Mouse (Mus musculus): ENCODE results near the gene Gna12. TPM values are rescaled to one million over a fixed set of nuclear protein-coding genes. Genes with fewer than 3 reads are reported as not detected.

Gene Gna12
- polyA plus RNA-seq, 1 experiment from 2014 or later: 11.0 TPM

DNA sequence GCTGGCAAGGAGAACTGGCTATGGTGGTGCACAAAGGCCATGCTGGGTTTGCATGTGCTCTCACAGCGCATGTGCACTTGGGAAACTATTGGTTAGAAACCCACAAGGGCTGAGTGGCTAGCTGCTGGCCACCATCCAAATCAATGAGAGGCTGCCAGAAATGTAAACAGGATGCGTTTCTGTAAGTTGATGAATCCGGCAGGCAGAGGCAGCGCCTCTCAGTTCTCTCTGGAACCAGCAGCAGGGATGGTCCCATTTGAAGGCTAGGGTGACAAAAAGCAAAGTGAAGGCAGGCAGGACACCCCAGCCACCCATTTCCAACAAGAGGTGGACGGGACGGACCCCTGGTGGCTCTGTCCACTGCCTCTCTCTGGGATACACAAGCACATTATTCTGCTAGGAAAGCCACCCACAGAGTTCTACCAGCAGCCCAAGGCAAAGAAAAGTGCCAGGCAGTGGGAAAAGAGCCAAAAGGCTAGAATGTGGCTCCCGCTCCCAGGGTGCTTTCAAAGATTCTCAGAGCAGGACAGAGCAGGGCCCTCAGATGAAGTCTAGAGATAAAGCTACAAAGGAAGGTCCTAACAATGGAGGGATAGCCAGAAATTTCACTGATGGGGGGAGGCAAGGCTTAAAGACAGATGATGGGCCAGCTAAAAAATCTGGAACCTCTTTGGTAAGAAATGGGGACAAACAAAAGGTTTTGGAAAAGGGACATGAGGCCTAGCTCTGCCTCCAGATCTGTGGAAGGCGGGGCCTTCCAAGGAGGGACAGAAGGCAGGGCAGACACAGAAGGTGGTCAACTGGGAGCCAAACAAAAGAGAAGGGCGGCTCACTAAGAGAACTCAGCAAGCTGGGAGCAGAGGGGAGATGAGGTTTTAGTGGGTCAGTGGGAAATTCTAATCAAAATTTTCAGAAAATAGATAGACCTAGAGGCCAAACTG, 39.0 kb downstream of the Gna12 start:
- H3K4me2 ChIP-seq: peak overlapping the region; percentile 34

DNA sequence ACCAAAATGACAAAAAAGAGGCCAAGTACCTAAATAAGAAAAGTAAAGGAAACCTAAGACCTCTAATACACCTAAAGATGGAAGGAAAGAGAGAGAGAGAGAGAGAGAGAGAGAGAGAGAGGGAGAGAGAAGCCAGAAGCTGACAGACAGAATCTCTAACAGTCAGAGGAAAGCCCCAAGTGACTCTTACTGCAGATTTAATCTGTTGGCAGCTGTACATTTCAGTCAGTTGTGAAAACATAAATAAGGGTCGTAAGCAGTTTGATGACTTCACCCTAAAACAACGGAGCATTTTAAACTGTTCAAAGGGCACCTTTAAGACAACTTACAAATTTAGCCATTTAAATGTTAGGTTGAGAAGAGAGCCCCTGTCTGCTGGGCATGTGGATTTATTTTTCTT, 39.8 kb downstream of the Gna12 start:
- 67% methylated on average over 2 of the region's 2 CpGs for WGBS
- ATAC-seq: no peak

More for the DNA sequence above, 39.0 kb downstream of the Gna12 start:
- Histone ChIP-seq H3K27ac (peak overlapping the region; percentile 93), H3K4me3 (no peak overlapping the region), H3K9ac (no peak overlapping the region; the same call in 1 of the 2 replicates), H3K4me1 (peaks cover 52% of the 10 kb centered on the region), H3K9me3 (replicated peaks) (no peaks in the 10 kb centered on the region), H3K27me3 (no peaks in the 10 kb centered on the region), H3K36me3 (ENCODE audit: poor library complexity, severe bottlenecking) (no peaks in the 10 kb centered on the region; the same call in 1 of the 2 replicates)
- peak; percentile 88 for ATAC-seq
- 15% methylated on average over 9 of the region's 9 CpGs for WGBS

DNA sequence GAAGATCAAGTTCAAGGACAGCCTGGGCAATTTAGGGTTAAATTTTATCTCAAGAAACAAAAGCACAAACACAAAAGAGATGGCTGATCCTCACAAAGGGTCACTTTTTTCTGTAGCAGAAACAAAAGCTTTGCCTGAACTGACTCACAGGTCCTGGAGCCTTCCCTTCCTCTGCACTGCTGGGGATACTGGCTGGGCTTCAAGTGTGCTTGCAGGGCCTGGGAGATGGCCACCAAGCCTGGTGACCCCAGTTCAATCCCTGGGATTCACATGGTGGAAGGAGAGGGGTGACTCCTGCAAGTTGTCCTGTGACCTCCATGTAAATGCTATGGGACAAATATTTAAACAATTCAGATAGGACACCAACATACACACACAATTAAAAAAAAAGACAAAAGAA, 40.7 kb downstream of the Gna12 start:
- no peak overlapping the region for H3K4me3 ChIP-seq
- H3K9me3 ChIP-seq (replicated peaks): no peaks in the 10 kb centered on the region
- no peak overlapping the region for H3K9ac ChIP-seq
- no peak for ATAC-seq
- H3K27ac ChIP-seq: no peak overlapping the region
- H3K4me2 ChIP-seq: no peak overlapping the region
- peaks cover 45% of the 10 kb centered on the region for H3K4me1 ChIP-seq
- H3K36me3 ChIP-seq (ENCODE audit: poor library complexity, severe bottlenecking): peaks cover 10% of the 10 kb centered on the region
- no peaks in the 10 kb centered on the region for H3K27me3 ChIP-seq

More for the DNA sequence above, 39.8 kb downstream of the Gna12 start:
- Histone ChIP-seq H3K9ac (no peak overlapping the region), H3K36me3 (ENCODE audit: poor library complexity, severe bottlenecking) (peaks cover 2% of the 10 kb centered on the region; the same call in 1 of the 2 replicates), H3K27me3 (no peaks in the 10 kb centered on the region), H3K4me3 (no peak overlapping the region), H3K4me1 (peaks cover 52% of the 10 kb centered on the region), H3K9me3 (replicated peaks) (no peaks in the 10 kb centered on the region), H3K27ac (peak overlapping the region; percentile 93), H3K4me2 (peak overlapping the region; percentile 34; the same call in 1 of the 2 replicates)

DNA sequence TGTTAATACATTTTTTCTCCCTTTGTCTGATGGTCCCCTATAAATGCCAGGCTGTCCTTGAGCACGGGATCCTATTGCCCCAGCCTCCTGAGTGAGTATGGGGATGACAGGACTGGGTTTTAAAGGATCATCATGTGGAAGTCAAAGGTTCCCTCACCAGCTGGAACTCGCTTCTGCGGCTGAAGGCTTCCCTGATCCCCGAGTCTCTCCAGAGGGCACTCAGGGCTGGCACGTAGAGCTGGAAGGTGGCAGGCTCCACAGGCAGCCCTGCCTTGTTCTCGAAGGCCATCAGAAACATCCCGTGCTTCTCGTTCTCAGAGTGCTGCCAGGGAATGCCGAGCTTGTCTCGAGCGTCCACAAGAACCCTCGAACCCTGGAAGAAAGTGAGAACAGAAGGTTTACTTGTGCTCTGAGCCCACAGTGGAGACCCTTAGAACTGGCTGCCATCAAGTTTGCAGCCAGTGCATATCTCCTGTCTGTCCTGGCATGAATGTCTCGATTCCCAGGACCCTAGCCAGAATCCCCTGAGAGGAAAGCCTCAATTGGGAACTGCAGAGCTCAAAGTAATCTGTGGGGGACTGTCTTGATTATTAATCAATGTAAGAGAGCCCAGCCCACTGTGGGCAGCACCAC, 44.9 kb downstream of the Gna12 start:
- Histone ChIP-seq H3K4me1 (peaks cover 16% of the 10 kb centered on the region), H3K4me3 (no peak overlapping the region), H3K9ac (no peak overlapping the region), H3K36me3 (ENCODE audit: poor library complexity, severe bottlenecking) (peaks cover 46% of the 10 kb centered on the region), H3K27ac (no peak overlapping the region), H3K4me2 (no peak overlapping the region), H3K27me3 (no peaks in the 10 kb centered on the region), H3K9me3 (replicated peaks) (no peaks in the 10 kb centered on the region)
- 92% methylated on average over 13 of the region's 13 CpGs for WGBS
- no peak for ATAC-seq

DNA sequence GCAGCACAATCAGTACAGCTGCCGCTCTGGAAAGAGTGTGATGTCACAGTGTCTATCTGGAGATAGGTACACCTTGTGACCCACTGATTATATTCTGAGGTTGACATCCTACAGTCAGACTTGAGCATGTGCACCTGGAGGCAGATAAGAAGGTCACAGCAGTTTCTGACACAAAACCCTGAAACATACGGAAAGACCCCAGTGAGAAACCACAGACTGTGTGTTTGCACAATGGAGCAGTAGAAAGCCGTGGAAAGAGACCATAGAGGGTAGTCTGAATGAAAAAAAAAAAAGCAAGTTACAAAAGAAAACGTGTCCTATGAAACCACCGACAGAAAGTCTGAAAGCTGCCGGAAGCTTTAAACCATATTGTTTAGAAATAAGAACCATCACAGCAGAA, 45.9 kb downstream of the Gna12 start:
- H3K36me3 ChIP-seq (ENCODE audit: poor library complexity, severe bottlenecking): peaks cover 48% of the 10 kb centered on the region
- no peak overlapping the region for H3K9ac ChIP-seq
- H3K4me1 ChIP-seq: peaks cover 7% of the 10 kb centered on the region
- WGBS: 85% methylated on average over 6 of the region's 6 CpGs
- no peak for ATAC-seq
- H3K27me3 ChIP-seq: no peaks in the 10 kb centered on the region
- no peak overlapping the region for H3K4me3 ChIP-seq
- H3K4me2 ChIP-seq: no peak overlapping the region
- H3K27ac ChIP-seq: no peak overlapping the region
- no peaks in the 10 kb centered on the region for H3K9me3 ChIP-seq (replicated peaks)

DNA sequence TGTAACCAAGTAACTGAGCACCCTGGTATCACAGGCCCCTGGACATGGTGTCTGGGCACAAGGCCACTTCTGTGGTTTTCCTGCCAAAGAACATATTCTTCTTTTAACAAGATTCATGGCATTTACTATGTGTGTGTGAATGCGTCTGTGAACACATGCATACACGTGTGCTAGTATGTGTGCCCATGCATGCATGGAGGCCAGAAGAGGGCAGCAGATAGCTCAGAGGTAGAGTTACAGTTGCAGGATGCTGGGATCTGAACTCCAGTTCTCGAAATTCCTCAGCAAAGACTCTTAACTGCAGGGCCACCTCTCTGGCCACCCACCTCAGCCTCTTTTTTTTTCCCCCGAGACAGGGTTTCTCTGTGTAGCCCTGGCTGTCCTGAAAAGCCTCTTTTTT, 46.7 kb downstream of the Gna12 start:
- Histone ChIP-seq H3K9ac (no peak overlapping the region), H3K4me2 (no peak overlapping the region), H3K36me3 (ENCODE audit: poor library complexity, severe bottlenecking) (peaks cover 54% of the 10 kb centered on the region), H3K27ac (no peak overlapping the region), H3K4me3 (no peak overlapping the region), H3K9me3 (replicated peaks) (no peaks in the 10 kb centered on the region), H3K27me3 (no peaks in the 10 kb centered on the region), H3K4me1 (peaks cover 2% of the 10 kb centered on the region; the same call in 1 of the 2 replicates)
- WGBS: 89% methylated on average over 4 of the region's 4 CpGs
- ATAC-seq: no peak

DNA sequence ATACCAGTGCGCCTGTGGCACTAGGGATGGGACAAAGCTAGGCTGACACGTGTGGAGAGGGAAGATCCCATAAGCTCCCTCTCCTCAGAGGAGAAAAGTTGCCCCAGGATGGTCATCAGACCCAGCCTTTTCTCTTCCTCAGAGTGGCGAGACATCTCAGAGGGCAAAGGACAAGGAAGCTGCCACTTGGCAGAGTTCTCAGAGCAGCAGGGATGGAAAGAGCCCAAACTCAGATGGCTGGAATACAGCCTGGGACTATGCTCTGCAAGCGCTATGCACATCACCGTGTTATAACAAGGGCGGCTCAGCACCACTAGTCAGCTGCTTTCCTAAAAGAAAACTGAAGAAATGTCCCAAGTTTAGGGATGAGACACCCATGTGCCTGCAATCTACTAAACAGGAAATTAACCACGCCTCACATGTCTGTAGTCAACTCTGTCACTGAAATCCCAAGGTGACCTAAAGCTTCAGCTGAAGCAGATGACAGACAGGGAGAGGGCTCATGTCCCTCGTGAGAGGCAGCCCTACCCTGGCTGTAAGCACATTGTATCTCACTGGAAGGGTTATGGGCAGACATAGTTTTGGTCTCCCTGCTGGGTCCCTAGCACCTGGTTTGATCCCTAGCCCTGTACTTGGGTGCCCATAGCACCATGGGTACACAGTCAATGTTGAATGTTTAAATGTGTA, 48.2 kb downstream of the Gna12 start:
- Histone ChIP-seq H3K4me1 (no peaks in the 10 kb centered on the region), H3K9me3 (replicated peaks) (no peaks in the 10 kb centered on the region), H3K27me3 (no peaks in the 10 kb centered on the region), H3K4me2 (no peak overlapping the region), H3K4me3 (no peak overlapping the region), H3K9ac (no peak overlapping the region), H3K36me3 (ENCODE audit: poor library complexity, severe bottlenecking) (peaks cover 69% of the 10 kb centered on the region), H3K27ac (no peak overlapping the region)
- WGBS: 93% methylated on average over 8 of the region's 8 CpGs
- no peak for ATAC-seq

- Histone ChIP-seq H3K4me2 (no peak overlapping the region), H3K4me3 (no peak overlapping the region), H3K9ac (no peak overlapping the region), H3K27ac (no peak overlapping the region), H3K9me3 (replicated peaks) (no peaks in the 10 kb centered on the region), H3K27me3 (no peaks in the 10 kb centered on the region), H3K36me3 (ENCODE audit: poor library complexity, severe bottlenecking) (peaks cover 69% of the 10 kb centered on the region), H3K4me1 (no peaks in the 10 kb centered on the region)
- ATAC-seq: no peak
- WGBS: 92% methylated on average over 5 of the region's 5 CpGs
Measured at GRCm38 (mm10) chr5:140781122-140781521, 49.1 kb downstream of the Gna12 start.

DNA sequence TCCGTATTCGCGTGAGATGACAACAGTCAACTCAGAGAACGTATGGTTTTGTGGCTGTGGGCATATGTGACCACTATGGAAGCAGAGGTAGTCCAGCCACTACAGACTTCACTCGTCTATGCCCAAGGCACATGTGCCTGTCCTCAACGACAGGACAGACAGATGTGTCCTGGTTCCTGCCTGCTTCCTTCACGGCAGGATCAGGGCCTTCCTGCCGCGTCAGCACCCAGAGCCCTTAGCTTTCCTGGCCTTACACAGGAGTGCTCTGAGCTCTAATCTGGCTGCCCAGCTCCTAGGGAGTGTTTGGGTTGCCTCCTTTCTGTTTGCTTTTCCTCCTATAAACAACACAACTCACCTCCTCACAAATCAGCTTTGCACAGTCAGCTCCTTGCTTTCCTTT, 53.3 kb downstream of the Gna12 start:
- peaks cover 4% of the 10 kb centered on the region for H3K4me1 ChIP-seq
- H3K27ac ChIP-seq: no peak overlapping the region
- H3K36me3 ChIP-seq (ENCODE audit: poor library complexity, severe bottlenecking): peaks cover 33% of the 10 kb centered on the region
- H3K27me3 ChIP-seq: no peaks in the 10 kb centered on the region
- H3K4me2 ChIP-seq: no peak overlapping the region
- no peak overlapping the region for H3K9ac ChIP-seq
- H3K4me3 ChIP-seq: no peak overlapping the region
- ATAC-seq: no peak
- 90% methylated on average over 9 of the region's 9 CpGs for WGBS
- H3K9me3 ChIP-seq (replicated peaks): no peaks in the 10 kb centered on the region

DNA sequence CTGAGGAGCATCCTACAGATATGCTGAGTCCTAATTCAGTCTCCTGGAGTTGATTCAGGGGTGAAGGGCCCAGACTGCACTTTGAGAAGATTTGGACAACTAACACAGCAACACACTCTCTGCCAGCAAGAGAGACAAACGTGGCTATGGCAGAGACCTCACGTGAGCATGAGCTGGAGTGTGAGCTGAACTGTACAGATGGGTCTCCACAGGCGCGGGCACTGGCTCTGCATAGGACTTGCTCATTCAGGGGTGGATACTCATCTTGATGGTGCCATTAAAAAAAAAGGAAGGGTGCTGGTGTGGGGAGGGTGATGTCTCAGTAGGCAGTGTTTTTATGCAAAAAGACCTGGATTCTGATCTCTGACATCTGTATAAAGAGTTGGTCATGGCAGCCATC, 55.1 kb downstream of the Gna12 start:
- 96% methylated on average over 4 of the region's 4 CpGs for WGBS

DNA sequence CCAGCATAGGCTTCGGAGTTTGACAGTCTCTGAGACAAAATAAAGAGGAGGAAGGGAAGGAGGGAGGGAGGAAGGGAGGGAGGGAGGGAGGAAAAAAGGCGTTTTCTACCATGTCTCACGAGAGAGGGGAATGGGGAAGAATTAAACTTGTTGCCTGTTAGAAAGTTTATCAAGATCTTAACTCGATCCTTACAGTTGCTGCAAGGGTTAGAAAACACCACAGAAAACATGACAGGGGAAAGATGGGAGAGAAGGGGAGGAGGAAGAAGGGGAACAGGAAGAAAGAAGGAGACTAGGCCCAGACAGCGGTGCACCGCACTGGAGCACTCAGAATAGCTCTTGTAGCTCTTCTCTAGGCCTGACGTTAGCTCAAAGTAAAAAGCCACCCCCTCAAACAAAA, 58.1 kb downstream of the Gna12 start:
- Histone ChIP-seq H3K4me2 (no peak overlapping the region), H3K36me3 (ENCODE audit: poor library complexity, severe bottlenecking) (peaks cover 7% of the 10 kb centered on the region; the same call in 1 of the 2 replicates), H3K4me3 (no peak overlapping the region), H3K9me3 (replicated peaks) (no peaks in the 10 kb centered on the region), H3K4me1 (peaks cover 41% of the 10 kb centered on the region), H3K27ac (peak overlapping the region; percentile 70), H3K9ac (0 out of 2 replicates have a peak overlapping the region, but pooled peaks have one; percentile 12), H3K27me3 (no peaks in the 10 kb centered on the region)
- no peak for ATAC-seq
- WGBS: 65% methylated on average over 7 of the region's 7 CpGs

More for the DNA sequence above, 55.1 kb downstream of the Gna12 start:
- Histone ChIP-seq H3K36me3 (ENCODE audit: poor library complexity, severe bottlenecking) (peaks cover 23% of the 10 kb centered on the region), H3K4me3 (no peak overlapping the region), H3K27ac (no peak overlapping the region), H3K27me3 (no peaks in the 10 kb centered on the region), H3K9ac (no peak overlapping the region), H3K9me3 (replicated peaks) (no peaks in the 10 kb centered on the region), H3K4me1 (peaks cover 15% of the 10 kb centered on the region), H3K4me2 (no peak overlapping the region)
- ATAC-seq: no peak

- Histone ChIP-seq H3K27ac (peak overlapping the region; percentile 70), H3K36me3 (ENCODE audit: poor library complexity, severe bottlenecking) (0 out of 2 replicates have a peak, but pooled peaks cover 7% of the 10 kb centered on the region), H3K27me3 (no peaks in the 10 kb centered on the region), H3K4me3 (no peak overlapping the region), H3K9ac (peak overlapping the region; percentile 12; the same call in 1 of the 2 replicates), H3K9me3 (replicated peaks) (no peaks in the 10 kb centered on the region), H3K4me1 (peaks cover 41% of the 10 kb centered on the region), H3K4me2 (no peak overlapping the region)
- 0 out of 2 replicates have a peak, but pooled peaks have one; percentile 36 for ATAC-seq
- 31% methylated on average over 6 of the region's 6 CpGs for WGBS
Measured at GRCm38 (mm10) chr5:140771612-140772011, 58.6 kb downstream of the Gna12 start.
